Mouse (Mus musculus) embryonic facial prominence, embryonic 14.5 days (tissue): ENCODE results near the gene Ppargc1a. TPM values are rescaled to one million over a fixed set of nuclear protein-coding genes. Genes with fewer than 3 reads are reported as not detected.

Experiments
- ATAC-seq: fragments of 200-750 bp; cut with Nextera tagmentation; 2 replicates; pipeline ENCODE4 v1.8.0; 2017; ENCODE audit warnings: low read depth, moderate number of reproducible peaks, moderate TSS enrichment
- DNase-seq: peaks from one replicate; pipeline ENCODE4 v3.0.0-alpha.2; 2015; ENCODE audit warnings: low spot score
- H3K27ac ChIP-seq: fragments of 300-500 bp; sonication (generic); replicated peaks from 2 replicates; pipeline ENCODE4 v1.5.1; 2014; ENCODE audit warnings: low read depth, mild to moderate bottlenecking, low read length, moderate library complexity
- H3K27me3 ChIP-seq: fragments of 300-500 bp; sonication (generic); replicated peaks from 2 replicates; pipeline ENCODE4 v1.6.1; 2014; ENCODE audit warnings: low read length; ENCODE audit not compliant: control insufficient read depth, insufficient read depth
- H3K36me3 ChIP-seq: fragments of 300-500 bp; sonication (generic); 2 replicates; pipeline ENCODE4 v1.6.1; 2014; ENCODE audit warnings: low read length, mixed read lengths; ENCODE audit not compliant: control insufficient read depth, insufficient read depth
- H3K4me1 ChIP-seq: fragments of 300-500 bp; sonication (generic); 2 replicates; pipeline ENCODE4 v1.6.1; 2014; ENCODE audit warnings: antibody characterized with exemption, low read length; ENCODE audit not compliant: control insufficient read depth, insufficient read depth
- H3K4me2 ChIP-seq: fragments of 300-500 bp; sonication (generic); 2 replicates; pipeline ENCODE4 v1.6.1; 2014; ENCODE audit warnings: low read depth, mild to moderate bottlenecking, low read length, moderate library complexity, mixed read lengths
- H3K4me3 ChIP-seq: fragments of 300-500 bp; sonication (generic); 2 replicates; pipeline ENCODE4 v1.5.1; 2014; ENCODE audit warnings: low read depth, mild to moderate bottlenecking, low read length
- H3K9ac ChIP-seq: fragments of 300-500 bp; sonication (generic); 2 replicates; pipeline ENCODE4 v1.6.1; 2014; ENCODE audit warnings: low read depth, mild to moderate bottlenecking, low read length, moderate library complexity, mixed read lengths
- H3K9me3 ChIP-seq: fragments of 300-500 bp; sonication (generic); 2 replicates; pipeline ENCODE4 v1.6.1; 2016; ENCODE audit warnings: low read length; ENCODE audit not compliant: control insufficient read depth
- WGBS: fragments of 180-500 bp; shearing (Covaris S2); extraction: QIAGEN DNeasy Blood & Tissue Kit; methylation state at CpG from one replicate; pipeline ENCODE4 v1.1.7; 2014; 5-methylcytosine and 5-hydroxymethylcytosine counted together
- polyA plus RNA-seq: library from polyadenylated mRNA; unstranded; fragments of >200 nt; fragmentation: Nextera tagmentation; extraction: Ambion mirVana; gene quantifications from 2 replicates; pipeline ENCODE4 v1.2.1, GENCODE M21; 2014

Gene Ppargc1a
- polyA plus RNA-seq, 1 experiment from 2014 or later: 4.6 TPM

DNA sequence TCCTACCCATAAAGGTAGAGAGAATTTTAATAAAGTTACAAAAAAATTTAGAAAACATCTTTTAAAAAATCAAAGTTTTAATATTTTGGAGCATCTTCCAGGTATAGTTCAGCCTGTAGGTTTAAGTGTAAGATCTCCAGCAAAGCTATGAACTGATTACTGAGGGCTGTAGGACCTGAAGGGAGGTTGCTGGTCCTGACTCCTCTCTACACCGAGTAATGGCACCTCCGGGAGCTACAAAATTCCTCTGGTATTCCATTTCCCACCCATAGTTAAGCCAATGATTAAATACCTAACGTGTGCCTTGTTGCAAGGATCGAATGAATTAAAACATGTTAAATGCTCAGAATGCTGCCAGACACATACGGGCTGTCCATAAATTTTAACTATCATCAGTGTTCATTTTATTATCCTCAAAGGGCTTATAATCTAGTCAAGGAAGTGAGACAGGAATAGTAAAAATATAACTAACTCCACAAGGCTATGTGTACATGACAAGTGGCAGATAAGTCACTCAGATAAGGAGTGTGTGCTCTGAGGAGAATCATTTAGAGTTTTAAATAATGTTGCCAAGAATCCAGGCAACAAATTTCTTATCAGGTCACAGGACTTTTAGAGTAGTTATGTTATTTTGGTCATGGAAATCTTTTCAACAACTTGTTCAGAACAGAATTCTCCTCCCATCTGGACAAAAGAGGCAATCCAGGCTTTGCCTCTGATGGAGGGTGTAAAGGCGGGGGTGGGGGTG lies 49.9 kb downstream of the Ppargc1a start:
- no peaks in the 10 kb centered on the region for H3K27me3 ChIP-seq
- 80% methylated on average over 6 of the region's 6 CpGs for WGBS
- H3K4me2 ChIP-seq: no peak overlapping the region
- H3K36me3 ChIP-seq: no peaks in the 10 kb centered on the region
- no peak for DNase-seq
- no peaks in the 10 kb centered on the region for H3K9me3 ChIP-seq
- H3K9ac ChIP-seq: no peak overlapping the region
- H3K27ac ChIP-seq: no peak overlapping the region
- ATAC-seq: no peak
- no peaks in the 10 kb centered on the region for H3K4me1 ChIP-seq
- H3K4me3 ChIP-seq: no peak overlapping the region

DNA sequence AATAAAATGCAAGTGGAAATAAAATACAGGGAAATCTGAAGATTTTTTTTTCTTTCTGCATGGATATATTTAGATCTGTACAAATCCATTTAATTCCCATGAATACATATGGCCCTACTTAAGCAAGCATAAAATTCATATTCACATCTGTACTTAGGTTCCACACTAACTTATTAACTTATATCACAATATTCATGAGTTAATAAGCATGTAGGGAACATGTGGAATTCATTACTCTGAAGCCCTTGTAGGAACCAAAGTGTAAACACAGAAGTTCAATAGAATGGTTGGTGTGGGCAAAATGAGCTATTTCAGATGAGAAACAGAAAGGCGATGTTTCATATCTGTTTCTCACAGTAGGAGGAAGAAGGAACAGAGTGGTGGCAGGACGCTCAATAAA lies 62.9 kb downstream of the Ppargc1a start:
- ATAC-seq: no peak
- 45% methylated on average over 2 of the region's 2 CpGs for WGBS

DNA sequence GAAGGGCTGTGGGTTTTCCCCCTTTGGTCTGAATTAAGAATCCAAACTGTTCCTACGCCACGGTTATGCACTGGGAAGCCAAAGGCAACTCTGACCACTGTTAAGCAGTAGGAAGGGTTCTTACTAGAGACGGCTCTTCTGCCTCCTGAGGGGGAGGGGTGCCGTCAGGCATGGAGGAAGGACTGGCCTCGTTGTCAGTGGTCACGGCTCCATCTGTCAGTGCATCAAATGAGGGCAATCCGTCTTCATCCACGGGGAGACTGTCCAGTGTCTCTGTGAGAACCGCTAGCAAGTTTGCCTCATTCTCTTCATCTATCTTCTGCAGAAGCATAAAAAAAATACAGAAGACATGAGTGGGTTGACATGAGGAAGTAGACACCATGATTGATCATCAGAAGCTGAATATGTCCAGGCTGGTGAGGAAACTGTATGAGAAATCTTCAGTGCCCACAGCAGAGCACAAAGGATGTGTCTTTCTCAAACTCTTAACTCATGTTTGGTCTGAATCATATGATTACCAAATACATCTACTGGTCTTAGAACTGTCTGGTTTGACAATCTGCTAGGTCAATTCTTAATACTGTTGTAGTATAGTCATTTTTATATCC lies 69.5 kb downstream of the Ppargc1a start:
- no peaks in the 10 kb centered on the region for H3K36me3 ChIP-seq
- H3K27me3 ChIP-seq: no peaks in the 10 kb centered on the region
- peaks cover 6% of the 10 kb centered on the region; the same call in 1 of the 2 replicates for H3K4me1 ChIP-seq
- no peak overlapping the region for H3K4me3 ChIP-seq
- H3K9me3 ChIP-seq: no peaks in the 10 kb centered on the region
- DNase-seq (no peak), ATAC-seq (no peak)
- H3K9ac ChIP-seq: no peak overlapping the region
- no peak overlapping the region for H3K27ac ChIP-seq
- 49% methylated on average over 9 of the region's 9 CpGs for WGBS
- no peak overlapping the region for H3K4me2 ChIP-seq

More for the DNA sequence above, 62.9 kb downstream of the Ppargc1a start:
- Histone ChIP-seq H3K4me1 (no peaks in the 10 kb centered on the region; the same call in 1 of the 2 replicates), H3K27ac (no peak overlapping the region), H3K9ac (no peak overlapping the region), H3K36me3 (no peaks in the 10 kb centered on the region), H3K4me2 (no peak overlapping the region), H3K9me3 (no peaks in the 10 kb centered on the region), H3K4me3 (no peak overlapping the region), H3K27me3 (no peaks in the 10 kb centered on the region)
- peak; percentile 72 for DNase-seq

DNA sequence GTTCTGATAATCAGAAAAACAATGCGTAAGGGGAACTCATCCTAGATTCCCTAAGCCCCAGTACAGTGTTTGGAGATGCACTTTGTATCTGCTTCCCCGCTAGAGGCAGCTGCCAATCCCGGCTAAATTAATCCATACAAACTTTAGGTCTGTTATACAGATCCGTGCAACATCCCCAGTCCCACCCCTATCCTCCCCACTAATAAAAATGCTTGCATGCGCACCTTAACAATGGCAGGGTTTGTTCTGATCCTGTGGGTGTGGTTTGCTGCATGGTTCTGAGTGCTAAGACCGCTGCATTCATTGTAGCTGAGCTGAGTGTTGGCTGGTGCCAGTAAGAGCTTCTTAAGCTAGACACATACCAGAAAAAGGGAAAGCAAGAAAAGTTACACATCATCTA lies 72.1 kb downstream of the Ppargc1a start:
- no peak for ATAC-seq
- 63% methylated on average over 6 of the region's 6 CpGs for WGBS
- H3K4me2 ChIP-seq: peak overlapping the region; percentile 12; the same call in 1 of the 2 replicates
- no peaks in the 10 kb centered on the region for H3K9me3 ChIP-seq
- H3K27ac ChIP-seq: no peak overlapping the region
- DNase-seq: no peak
- no peak overlapping the region for H3K9ac ChIP-seq
- no peaks in the 10 kb centered on the region for H3K36me3 ChIP-seq
- no peaks in the 10 kb centered on the region for H3K27me3 ChIP-seq
- no peak overlapping the region for H3K4me3 ChIP-seq
- peaks cover 6% of the 10 kb centered on the region; the same call in 1 of the 2 replicates for H3K4me1 ChIP-seq

DNA sequence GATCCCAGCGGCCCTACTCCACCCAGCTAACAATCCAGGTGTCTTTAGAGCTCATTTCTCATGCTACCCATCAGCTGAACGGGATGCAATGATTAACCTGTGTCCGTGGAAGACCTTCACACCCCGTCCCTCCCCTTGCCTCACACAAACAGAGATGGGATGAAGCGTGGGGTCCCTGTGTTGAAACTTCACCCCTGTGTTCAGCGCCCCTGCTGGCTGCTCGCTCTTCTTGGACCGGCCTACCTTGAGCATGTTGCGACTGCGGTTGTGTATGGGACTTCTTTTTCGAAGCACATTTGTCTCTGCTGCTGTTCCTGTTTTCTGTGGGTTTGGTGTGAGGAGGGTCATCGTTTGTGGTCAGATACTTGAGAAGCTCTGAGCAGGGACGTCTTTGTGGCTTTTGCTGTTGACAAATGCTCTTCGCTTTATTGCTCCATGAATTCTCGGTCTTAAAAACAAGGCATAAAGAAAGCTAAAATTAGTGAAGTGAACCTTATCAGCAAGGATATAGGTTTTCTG lies 73.1 kb downstream of the Ppargc1a start:
- DNase-seq: no peak
- Histone ChIP-seq H3K4me3 (no peak overlapping the region), H3K4me1 (peaks cover 6% of the 10 kb centered on the region; the same call in 1 of the 2 replicates), H3K27ac (no peak overlapping the region), H3K4me2 (no peak overlapping the region), H3K36me3 (no peaks in the 10 kb centered on the region), H3K9me3 (no peaks in the 10 kb centered on the region), H3K27me3 (no peaks in the 10 kb centered on the region), H3K9ac (no peak overlapping the region)
- no peak for ATAC-seq
- WGBS: 62% methylated on average over 15 of the region's 15 CpGs

DNA sequence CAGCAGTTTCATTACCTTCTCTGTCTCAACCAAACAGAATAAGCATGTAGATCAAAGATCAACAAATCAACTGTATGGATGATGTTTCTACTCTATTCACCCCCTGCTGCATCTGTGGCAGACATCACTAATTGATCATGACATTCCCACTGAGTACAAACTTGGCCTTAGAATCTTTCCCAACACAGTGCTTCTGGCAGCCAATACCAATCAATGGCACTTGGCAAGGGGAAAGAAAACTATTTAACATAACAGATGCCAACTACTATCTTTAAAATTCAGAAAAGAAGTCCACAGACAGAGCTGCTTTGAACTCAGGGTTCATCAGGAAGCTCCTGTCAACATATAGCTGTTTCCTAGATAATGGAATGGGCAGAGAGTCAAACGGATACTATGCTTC lies 83.8 kb downstream of the Ppargc1a start:
- Histone ChIP-seq H3K27ac (no peak overlapping the region), H3K9me3 (no peaks in the 10 kb centered on the region), H3K4me1 (0 out of 2 replicates have a peak, but pooled peaks cover 3% of the 10 kb centered on the region), H3K4me2 (no peak overlapping the region), H3K9ac (no peak overlapping the region), H3K27me3 (no peaks in the 10 kb centered on the region), H3K4me3 (no peak overlapping the region), H3K36me3 (no peaks in the 10 kb centered on the region)
- DNase-seq (no peak), ATAC-seq (no peak)
- WGBS: 74% methylated on average over 1 of the region's 1 CpGs

DNA sequence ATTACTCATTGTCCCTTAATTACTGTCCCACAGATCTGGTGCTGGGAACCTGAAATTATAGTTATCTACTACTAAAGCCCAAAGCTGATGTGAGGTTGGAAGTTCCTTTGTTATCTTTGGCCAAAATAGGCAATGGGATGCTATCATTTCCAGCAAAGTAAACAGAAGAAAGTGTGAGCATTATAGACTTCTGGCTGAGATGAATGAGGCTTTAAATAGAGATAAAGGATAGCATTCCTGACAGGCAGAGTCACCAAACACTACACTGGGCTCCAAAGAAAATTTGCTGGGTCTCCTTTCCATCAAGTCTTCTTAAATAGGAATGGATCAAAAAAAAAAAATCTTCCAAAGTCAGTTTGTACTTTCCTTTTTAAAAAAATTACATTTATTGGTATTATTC lies 87.7 kb downstream of the Ppargc1a start:
- H3K4me2 ChIP-seq: no peak overlapping the region
- H3K4me3 ChIP-seq: no peak overlapping the region
- H3K9ac ChIP-seq: no peak overlapping the region
- 0 out of 2 replicates have a peak, but pooled peaks cover 10% of the 10 kb centered on the region for H3K4me1 ChIP-seq
- H3K27me3 ChIP-seq: no peaks in the 10 kb centered on the region
- ATAC-seq: no peak
- H3K27ac ChIP-seq: no peak overlapping the region
- no peaks in the 10 kb centered on the region for H3K36me3 ChIP-seq
- DNase-seq: no peak
- H3K9me3 ChIP-seq: no peaks in the 10 kb centered on the region

- DNase-seq (peak; percentile 19), ATAC-seq (no peak)
- Histone ChIP-seq H3K36me3 (no peaks in the 10 kb centered on the region), H3K9ac (no peak overlapping the region), H3K9me3 (no peaks in the 10 kb centered on the region), H3K4me3 (no peak overlapping the region), H3K4me1 (0 out of 2 replicates have a peak, but pooled peaks cover 10% of the 10 kb centered on the region), H3K27ac (no peak overlapping the region), H3K27me3 (no peaks in the 10 kb centered on the region), H3K4me2 (no peak overlapping the region)
- 75% methylated on average over 2 of the region's 2 CpGs for WGBS
These were observed 88.1 kb downstream of the Ppargc1a start for GRCm38 (mm10) chr5:51479456-51479855.
